Mouse (Mus musculus) MEL (cell line): ENCODE measurements around the gene Gprc5a. TPM values are rescaled to one million over a fixed set of nuclear protein-coding genes. Genes with fewer than 3 reads are reported as not detected.

Experiments used
- DNase-seq: peaks from one replicate; pipeline ENCODE4 v3.0.0; 2011; ENCODE audit warnings: low read depth, low spot score
- H3K27ac ChIP-seq: 2 replicates; pipeline ENCODE4 v1.5.1; 2012; ENCODE audit warnings: low read depth, mild to moderate bottlenecking, control low read depth, low read length, moderate library complexity; ENCODE audit not compliant: control insufficient read depth
- H3K27me3 ChIP-seq, 2 experiments: fragments of 150-350 bp in 1 of 2; sonication (generic) in 1 of 2; 2 replicates each; pipeline ENCODE4 v1.6.1; 2012; ENCODE audit warnings: low read length in 2 of 2, mild to moderate bottlenecking in 2 of 2, improper control_type of control experiment in 1 of 2, moderate library complexity in 1 of 2; ENCODE audit not compliant: insufficient read depth in 2 of 2, control insufficient read depth in 1 of 2
- H3K36me3 ChIP-seq, 2 experiments: 2 replicates each; pipeline ENCODE4 v1.6.1; 2012 to 2014; ENCODE audit warnings: low read length in 2 of 2, improper control_type of control experiment in 1 of 2, inconsistent platforms in 1 of 2, mild to moderate bottlenecking in 1 of 2; ENCODE audit not compliant: insufficient read depth in 2 of 2, control insufficient read depth in 1 of 2
- H3K4me1 ChIP-seq, 2 experiments: fragments of 150-350 bp in 1 of 2; sonication (generic) in 1 of 2; 2 replicates each; pipeline ENCODE4 v1.6.1; 2012; ENCODE audit warnings: low read length in 2 of 2, improper control_type of control experiment in 1 of 2, mild to moderate bottlenecking in 1 of 2; ENCODE audit not compliant: insufficient read depth in 2 of 2, control insufficient read depth in 1 of 2
- H3K4me3 ChIP-seq, 2 experiments: fragments of 150-350 bp in 1 of 2; sonication (generic) in 1 of 2; 2 replicates each; pipeline ENCODE4 v1.5.1; 2012; ENCODE audit warnings: low read depth in 2 of 2, low read length in 2 of 2, mild to moderate bottlenecking in 2 of 2, moderate library complexity in 2 of 2, control low read depth in 1 of 2, improper control_type of control experiment in 1 of 2; ENCODE audit not compliant: control insufficient read depth in 1 of 2, insufficient read depth in 1 of 2
- H3K79me2 ChIP-seq: 2 replicates; pipeline ENCODE4 v1.6.1; 2012; ENCODE audit warnings: mild to moderate bottlenecking, low read length, moderate library complexity; ENCODE audit not compliant: control insufficient read depth, poor library complexity, insufficient read depth
- H3K9ac ChIP-seq: 2 replicates; pipeline ENCODE4 v1.6.1; 2012; ENCODE audit warnings: low read depth, mild to moderate bottlenecking, control low read depth, low read length, moderate library complexity; ENCODE audit not compliant: control insufficient read depth, poor library complexity, severe bottlenecking
- H3K9me3 ChIP-seq: fragments of 150-350 bp; sonication (generic); replicated peaks from 2 replicates; pipeline ENCODE4 v1.6.1; 2012; ENCODE audit warnings: mild to moderate bottlenecking, low read length, improper control_type of control experiment, moderate library complexity; ENCODE audit not compliant: insufficient read depth
- BHLHE40 ChIP-seq: IDR thresholded peaks from 2 replicates; pipeline ENCODE4 v1.6.1; 2012; ENCODE audit warnings: low read depth, mild to moderate bottlenecking, inconsistent platforms, low read length, improper control_type of control experiment, borderline replicate concordance
- CHD1 ChIP-seq: IDR thresholded peaks from 2 replicates; pipeline ENCODE4 v1.6.1; 2012; ENCODE audit warnings: low read depth, mild to moderate bottlenecking, inconsistent platforms, low read length, improper control_type of control experiment
- CHD2 ChIP-seq: IDR thresholded peaks from 2 replicates; pipeline ENCODE4 v1.6.1; 2011; ENCODE audit warnings: low read length, improper control_type of control experiment
- E2F4 ChIP-seq: IDR thresholded peaks from 2 replicates; pipeline ENCODE4 v1.6.1; 2011; ENCODE audit warnings: low read depth, low read length, improper control_type of control experiment, borderline replicate concordance
- ELF1 ChIP-seq: IDR thresholded peaks from 2 replicates; pipeline ENCODE4 v1.6.1; 2014; ENCODE audit warnings: low read depth, mild to moderate bottlenecking, inconsistent platforms, low read length, improper control_type of control experiment, moderate library complexity
- EP300 ChIP-seq, 2 experiments: IDR thresholded peaks; 2 replicates each; pipeline ENCODE4 v1.6.1; 2011; ENCODE audit warnings: improper control_type of control experiment in 2 of 2, low read length in 2 of 2, low read depth in 1 of 2, mild to moderate bottlenecking in 1 of 2
- GATA1 ChIP-seq: IDR thresholded peaks from 2 replicates; pipeline ENCODE4 v1.6.1; 2011; ENCODE audit warnings: low read depth, low read length, improper control_type of control experiment
- HCFC1 ChIP-seq: IDR thresholded peaks from 2 replicates; pipeline ENCODE4 v1.6.1; 2012; ENCODE audit warnings: low read depth, mild to moderate bottlenecking, inconsistent platforms, low read length, improper control_type of control experiment, moderate library complexity
- JUND ChIP-seq: IDR thresholded peaks from 2 replicates; pipeline ENCODE4 v1.6.1; 2011; ENCODE audit warnings: low read depth, mild to moderate bottlenecking, improper control_type of control experiment, low read length
- MAFK ChIP-seq: IDR thresholded peaks from 2 replicates; pipeline ENCODE4 v1.6.1; 2011; ENCODE audit warnings: low read depth, mild to moderate bottlenecking, low read length, improper control_type of control experiment, borderline replicate concordance
- MEF2A ChIP-seq: IDR thresholded peaks from 2 replicates; pipeline ENCODE4 v1.6.1; 2014; ENCODE audit warnings: low read depth, mild to moderate bottlenecking, inconsistent platforms, low read length, improper control_type of control experiment; ENCODE audit not compliant: poor library complexity, insufficient replicate concordance, severe bottlenecking; ENCODE audit errors: extremely low read depth
- MXI1 ChIP-seq: IDR thresholded peaks from 2 replicates; pipeline ENCODE4 v1.6.1; 2011; ENCODE audit warnings: mild to moderate bottlenecking, low read depth, low read length, improper control_type of control experiment
- MYC ChIP-seq: IDR thresholded peaks from 2 replicates; pipeline ENCODE4 v1.6.1; 2011; ENCODE audit warnings: low read depth, mild to moderate bottlenecking, low read length, improper control_type of control experiment, moderate library complexity
- NELFE ChIP-seq: IDR thresholded peaks from 2 replicates; pipeline ENCODE4 v1.6.1; 2011; ENCODE audit warnings: low read depth, low read length, improper control_type of control experiment
- NRF1 ChIP-seq: IDR thresholded peaks from 2 replicates; pipeline ENCODE4 v1.6.1; 2014; ENCODE audit warnings: low read depth, mild to moderate bottlenecking, inconsistent platforms, low read length, improper control_type of control experiment, moderate library complexity; ENCODE audit not compliant: poor library complexity, insufficient read depth, severe bottlenecking
- POLR2AphosphoS2 ChIP-seq: IDR thresholded peaks from 2 replicates; pipeline ENCODE4 v1.6.1; 2011; ENCODE audit warnings: low read length, improper control_type of control experiment
- RCOR1 ChIP-seq: IDR thresholded peaks from 2 replicates; pipeline ENCODE4 v1.6.1; 2012; ENCODE audit warnings: low read depth, mild to moderate bottlenecking, inconsistent platforms, low read length, improper control_type of control experiment
- SMC3 ChIP-seq: IDR thresholded peaks from 2 replicates; pipeline ENCODE4 v1.6.1; 2011; ENCODE audit warnings: low read depth, low read length, improper control_type of control experiment
- TBP ChIP-seq: IDR thresholded peaks from 2 replicates; pipeline ENCODE4 v1.8.0; 2011; ENCODE audit warnings: low read depth, low read length, improper control_type of control experiment
- TCF12 ChIP-seq: IDR thresholded peaks from 2 replicates; pipeline ENCODE4 v1.6.1; 2014; ENCODE audit warnings: low read depth, mild to moderate bottlenecking, inconsistent platforms, low read length, improper control_type of control experiment, moderate library complexity
- UBTF ChIP-seq: IDR thresholded peaks from 2 replicates; pipeline ENCODE4 v1.6.1; 2012; ENCODE audit warnings: low read depth, mild to moderate bottlenecking, inconsistent platforms, low read length, improper control_type of control experiment, moderate library complexity, borderline replicate concordance; ENCODE audit not compliant: insufficient read depth
- USF1 ChIP-seq: IDR thresholded peaks from 2 replicates; pipeline ENCODE4 v1.6.1; 2014; ENCODE audit warnings: low read depth, mild to moderate bottlenecking, inconsistent platforms, low read length, improper control_type of control experiment, moderate library complexity
- USF2 ChIP-seq, 2 experiments: IDR thresholded peaks; 2 replicates each; pipeline ENCODE4 v1.6.1; 2011 to 2012; ENCODE audit warnings: improper control_type of control experiment in 2 of 2, low read length in 2 of 2, borderline replicate concordance in 1 of 2, inconsistent platforms in 1 of 2, low read depth in 1 of 2, mild to moderate bottlenecking in 1 of 2; ENCODE audit not compliant: insufficient read depth in 1 of 2
- ZC3H11A ChIP-seq: IDR thresholded peaks from 2 replicates; pipeline ENCODE4 v1.6.1; 2012; ENCODE audit warnings: low read depth, mild to moderate bottlenecking, inconsistent platforms, low read length, improper control_type of control experiment
- ZKSCAN1 ChIP-seq: IDR thresholded peaks from 2 replicates; pipeline ENCODE4 v1.6.1; 2012; ENCODE audit warnings: low read depth, mild to moderate bottlenecking, inconsistent platforms, low read length, improper control_type of control experiment, moderate library complexity
- ZMIZ1 ChIP-seq: IDR thresholded peaks from 2 replicates; pipeline ENCODE4 v1.6.1; 2012; ENCODE audit warnings: low read depth, mild to moderate bottlenecking, inconsistent platforms, low read length, improper control_type of control experiment, moderate library complexity
- polyA plus RNA-seq, 2 experiments: library from polyadenylated mRNA; stranded (reverse) in 1 of 2; unstranded in 1 of 2; fragments of >175 nt in 1 of 2; fragments of >200 nt in 1 of 2; gene quantifications; 2 replicates each; pipeline versions ENCODE4 v1.2.1 to v1.2.4; 2012; ENCODE audit warnings: low replicate concordance in 2 of 2, low read depth in 1 of 2; ENCODE audit not compliant: insufficient read length in 2 of 2, insufficient read depth in 1 of 2, missing spikeins in 1 of 2
- total RNA-seq: library from RNA; depleted of rRNA; stranded (reverse); fragments of 300-350 nt; gene quantifications from 2 replicates; pipeline ENCODE4 v1.2.3, GENCODE M21; 2012

Gene Gprc5a
- total and polyA plus RNA-seq, 3 experiments, result 0.06 TPM; not detected in 2

- Histone ChIP-seq H3K79me2 (no peaks in the 10 kb centered on the region), H3K9me3 (no peaks in the 10 kb centered on the region), H3K27me3 (no peaks in the 10 kb centered on the region), H3K27ac (no peak overlapping the region), H3K4me1 (no peaks in the 10 kb centered on the region), H3K4me3 (no peak overlapping the region), H3K9ac (no peak overlapping the region), H3K36me3 (no peaks in the 10 kb centered on the region)
- no peak for DNase-seq
- no peak for TF ChIP-seq POLR2AphosphoS2
- TF ChIP-seq E2F4, result no peak
- no peak for TF ChIP-seq NELFE
- TF ChIP-seq MEF2A, result no peak
- TF ChIP-seq BHLHE40, result no peak
- no peak for TF ChIP-seq USF1
- no peak for TF ChIP-seq TCF12
- TF ChIP-seq SMC3, result no peak
- TF ChIP-seq TBP, result no peak
- no peak for TF ChIP-seq CHD1
- no peak for TF ChIP-seq RCOR1
- TF ChIP-seq UBTF, result no peak
- no peak for TF ChIP-seq CHD2
- no peak for TF ChIP-seq ZC3H11A
- TF ChIP-seq JUND, result no peak
- TF ChIP-seq ZMIZ1, result no peak
- no peak for TF ChIP-seq MAFK
Measured at GRCm38 (mm10) chr6:135133086-135133485, 67.6 kb downstream of the Gprc5a start.

GRCm38 (mm10) chr6:135133486-135133885 lies 68.0 kb downstream of the Gprc5a start:
- H3K9me3 ChIP-seq, result no peaks in the 10 kb centered on the region
- H3K4me1 ChIP-seq, result no peaks in the 10 kb centered on the region
- no peak overlapping the region for H3K4me3 ChIP-seq
- no peak for TF ChIP-seq POLR2AphosphoS2
- no peak for TF ChIP-seq ELF1
- TF ChIP-seq CHD2, result no peak
- TF ChIP-seq GATA1, result no peak
- no peak for TF ChIP-seq ZKSCAN1
- no peak for TF ChIP-seq USF2 (IDR thresholded peaks at IDR 0.05; ENCODE audit: borderline replicate concordance in 1 of 2, insufficient read depth in 1 of 2, low read depth in 1 of 2, low read length in 2 of 2)
- no peak for TF ChIP-seq NRF1
- no peak for TF ChIP-seq HCFC1
- TF ChIP-seq MXI1, result no peak
- no peak for TF ChIP-seq MAFK
- no peak for TF ChIP-seq EP300 (IDR thresholded peaks at IDR 0.05; ENCODE audit: low read depth in 1 of 2, low read length in 2 of 2)
- no peak for TF ChIP-seq UBTF
- no peak for TF ChIP-seq MYC
- TF ChIP-seq ZMIZ1, result no peak
- no peak for TF ChIP-seq RCOR1
- TF ChIP-seq BHLHE40, result no peak
- DNase-seq, result no peak
- no peak overlapping the region for H3K9ac ChIP-seq
- H3K36me3 ChIP-seq, result no peaks in the 10 kb centered on the region
- H3K27me3 ChIP-seq, result no peaks in the 10 kb centered on the region
- no peaks in the 10 kb centered on the region for H3K79me2 ChIP-seq
- H3K27ac ChIP-seq, result no peak overlapping the region
